Comparison of ENCODE assay signal across 8 mouse cellular contexts in genomic region chr11:66525371-66526045, GRCm38 (mm10). TPM values are rescaled to one million over a fixed set of nuclear protein-coding genes. Genes with fewer than 3 reads are reported as not detected.
DNase-seq lines count a peak whose midpoint lies in the region; ATAC-seq and TF ChIP-seq lines count a peak whose summit lies in the region.

Gene Shisa6 (minus strand): TSS chr11:66525964.

- DNase-seq in cerebellum, postnatal 14 days: peak; percentile 33 to 48
- DNase-seq in cerebellum, adult 18-20 months: no peak
- peak; percentile 24 for DNase-seq in urinary bladder, adult 2 months (ENCODE audit: low spot score)
- DNase-seq in urinary bladder, postnatal 10 days (ENCODE audit: low spot score): no peak
- DNase-seq in spleen, adult 12 weeks (ENCODE audit: low spot score): no peak

- no peaks in the 10 kb centered on the region for H3K9me3 ChIP-seq in hindbrain, embryonic 16.5 days (ENCODE audit: control insufficient read depth, low read length)
- H3K9me3 ChIP-seq in limb, embryonic 13.5 days: no peaks in the 10 kb centered on the region

- no peaks in the 10 kb centered on the region for H3K36me3 ChIP-seq in hindbrain, embryonic 16.5 days (ENCODE audit: control insufficient read depth, insufficient read depth, low read length)
- no peaks in the 10 kb centered on the region for H3K36me3 ChIP-seq in limb, embryonic 13.5 days

- H3K27ac ChIP-seq in hindbrain, embryonic 16.5 days (ENCODE audit: low read depth, low read length): peak within 1 kb of the TSS; percentile 77
- H3K27ac ChIP-seq in limb, embryonic 13.5 days: no peak within 1 kb of the TSS
- H3K27ac ChIP-seq in olfactory bulb, adult 2 months (ENCODE audit: insufficient read depth, low read depth, low read length): no peak within 1 kb of the TSS

- peak within 1 kb of the TSS; percentile 86 for H3K4me2 ChIP-seq in hindbrain, embryonic 16.5 days (ENCODE audit: low read length)
- H3K4me2 ChIP-seq in limb, embryonic 13.5 days (replicated peaks): peak within 1 kb of the TSS; percentile 93

- peaks cover 15% of the 10 kb centered on the region; the same call in 1 of the 2 replicates for H3K4me1 ChIP-seq in hindbrain, embryonic 16.5 days (ENCODE audit: control insufficient read depth, insufficient read depth, low read depth, low read length)
- peaks cover 20% of the 10 kb centered on the region for H3K4me1 ChIP-seq in limb, embryonic 13.5 days
- peaks cover 16% of the 10 kb centered on the region for H3K4me1 ChIP-seq in olfactory bulb, adult 2 months (ENCODE audit: control insufficient read depth, insufficient read depth, low read length)

- TF ChIP-seq CTCF in olfactory bulb, adult 2 months (IDR thresholded peaks at IDR 0.05; ENCODE audit: insufficient read depth, low read depth, low read length): no peak

- 2% methylated on average over 65 of the region's 89 CpGs for WGBS in hindbrain, embryonic 16.5 days
- 1% methylated on average over 79 of the region's 89 CpGs for WGBS in limb, embryonic 13.5 days
- WGBS in olfactory bulb, adult 2 months: 2% methylated on average over 89 of the region's 89 CpGs

- H3K27me3 ChIP-seq in hindbrain, embryonic 16.5 days (replicated peaks; ENCODE audit: control insufficient read depth, insufficient read depth, low read length): peaks cover 10% of the 10 kb centered on the region
- H3K27me3 ChIP-seq in limb, embryonic 13.5 days: peaks cover 95% of the 10 kb centered on the region

- peak within 1 kb of the TSS; percentile 79 for H3K9ac ChIP-seq in hindbrain, embryonic 16.5 days (ENCODE audit: low read depth, low read length)
- H3K9ac ChIP-seq in limb, embryonic 13.5 days: peak within 1 kb of the TSS; percentile 61

- H3K4me3 ChIP-seq in hindbrain, embryonic 16.5 days (ENCODE audit: low read length): peak within 1 kb of the TSS; percentile 76
- H3K4me3 ChIP-seq in limb, embryonic 13.5 days: peak within 1 kb of the TSS; percentile 58
- H3K4me3 ChIP-seq in olfactory bulb, adult 2 months (ENCODE audit: insufficient read depth, low read depth, low read length): peak within 1 kb of the TSS; percentile 45

- TF ChIP-seq POLR2A in olfactory bulb, adult 2 months (IDR thresholded peaks at IDR 0.05; ENCODE audit: insufficient read depth, low read depth, low read length): no peak

- ATAC-seq in hindbrain, embryonic 16.5 days: peak; percentile 55
- no peak; the same call in none of the 2 replicates for ATAC-seq in limb, embryonic 13.5 days (ENCODE audit: low FRiP score, low read depth)

RNA-seq across cellular contexts. Expression of gene Shisa6, which starts in this region (rescaled TPM):
- polyA plus RNA-seq in urinary bladder, adult 2 months (2012; rRNA removed): 0.04 and 0.06 TPM in 2 replicates
- polyA plus RNA-seq in hindbrain, embryonic 16.5 days (2015; fragmentation: Nextera tagmentation; extraction: Ambion mirVana): 2.7 and 4.3 TPM in 2 replicates
- polyA plus RNA-seq in limb, embryonic 13.5 days (2015; fragmentation: Nextera tagmentation; extraction: Ambion mirVana): 0.47 and 0.51 TPM in 2 replicates
- polyA plus RNA-seq in olfactory bulb, adult 2 months (2012; ENCODE audit: insufficient read depth, insufficient read length, low replicate concordance, missing spikeins): not detected in 2 replicates

Comparison
In these comparisons a context has a peak if more than half of its experiments do, and no peak if none do; other contexts are left out.
1. DNase-seq: peak in cerebellum, postnatal 14 days (2 of 2); none in cerebellum, adult 18-20 months (0 of 2), urinary bladder, postnatal 10 days (single experiment) and spleen, adult 12 weeks (single experiment).
2. Peak in DNase-seq in urinary bladder, adult 2 months; RNA of the gene not detected or under 1 TPM.
3. Peak in every context shown above with its lines, with median percentiles within 50 percentile points of each other: H3K4me3 ChIP-seq.